Mouse (Mus musculus) hindbrain, embryonic 13.5 days (tissue): ENCODE measurements around the gene Ska2. TPM values are rescaled to one million over a fixed set of nuclear protein-coding genes. Genes with fewer than 3 reads are reported as not detected.

ENCODE experiments used
- microRNA counts: library from miRNA; unstranded; fragments of <30 nt; microRNA quantifications from one replicate; lab custom pipeline; 2016
- microRNA-seq: library from miRNA; unstranded; fragments of <30 nt; microRNA quantifications from one replicate; pipeline ENCODE4, GENCODE M21; 2016
- polyA plus RNA-seq: library from polyadenylated mRNA; unstranded; fragments of >200 nt; fragmentation: Nextera tagmentation; extraction: Ambion mirVana; gene quantifications from 2 replicates; pipeline ENCODE4 v1.2.1, GENCODE M21; 2015

Ska2 gene
- polyA plus RNA-seq, 1 experiment from 2014 or later, result 56.8 TPM

MicroRNAs within 50 kb of the gene (microRNA counts, 519-probe panel; counts per million panel counts)
- 5,521 counts per million, percentile 92 among the panel's probes with 10 or more counts for microRNA mmu-miR-301a (lab: Ali Mortazavi, UCI)

Small RNAs within 50 kb of the gene (microRNA-seq; reads per million reads assigned to microRNA genes)
- 2,550 reads per million, percentile 84 among the genes with 10 or more reads in this experiment for gene Mir301

Other genes with a start within 250 kb of the Ska2 start
- 4.7 and 5.0 TPM in 2 replicates for gene Ypel2, start 115.5 kb upstream of the Ska2 start, polyA plus RNA-seq
- 190 and 193 TPM in 2 replicates for gene Gdpd1, start 35.2 kb upstream of the Ska2 start, polyA plus RNA-seq
- gene Smg8, start 22.5 kb upstream of the Ska2 start, polyA plus RNA-seq, result 21.3 and 22.4 TPM in 2 replicates
- 3.0 and 3.5 TPM in 2 replicates for gene Prr11, start 526 bp upstream of the Ska2 start, polyA plus RNA-seq
- 82.1 and 83.5 TPM in 2 replicates for gene Trim37, start 17.8 kb downstream of the Ska2 start, polyA plus RNA-seq
- 22.6 and 22.9 TPM in 2 replicates for gene Ppm1e, start 249.8 kb downstream of the Ska2 start, polyA plus RNA-seq